In genomic region chr8:3221047-3221959, GRCm38 (mm10) we compare ENCODE assay signal across 8 mouse cellular contexts. TPM values are rescaled to one million over a fixed set of nuclear protein-coding genes. Genes with fewer than 3 reads are reported as not detected.
DNase-seq lines count a peak whose midpoint lies in the region; ATAC-seq lines count a peak whose summit lies in the region.

No protein-coding gene starts in this region.

- peak; percentile 91 for DNase-seq in WW6 (ENCODE audit: low read depth, low spot score)
- DNase-seq in cerebellum, postnatal 36 days: peak; percentile 77 to 84
- peak; percentile 84 to 87 for DNase-seq in frontal cortex, postnatal 36 days (ENCODE audit: low spot score in 2 of 2)
- DNase-seq in layer of hippocampus, postnatal 36 days: peak; percentile 78 to 88
- DNase-seq in lung, postnatal 25 days (ENCODE audit: low spot score): peak; percentile 95
- DNase-seq in retina, adult 2 months (ENCODE audit: low read depth, low spot score): peak; percentile 50
- DNase-seq in thymus, postnatal 25 days: peak; percentile 93

- peak; percentile 99 for ATAC-seq in hindbrain, embryonic 15.5 days (ENCODE audit: low FRiP score, low read depth)

- peaks cover 36% of the 10 kb centered on the region for H3K4me1 ChIP-seq in hindbrain, embryonic 15.5 days (replicated peaks)

- peak overlapping the region; percentile 50 for H3K9ac ChIP-seq in hindbrain, embryonic 15.5 days

- peak overlapping the region; percentile 59 for H3K4me3 ChIP-seq in hindbrain, embryonic 15.5 days

- no peaks in the 10 kb centered on the region for H3K27me3 ChIP-seq in hindbrain, embryonic 15.5 days

- H3K9me3 ChIP-seq in hindbrain, embryonic 15.5 days: no peaks in the 10 kb centered on the region

- whole genome bisulfite sequencing in hindbrain, embryonic 15.5 days: 1% methylated on average over 43 of the region's 43 CpGs

- peak overlapping the region; percentile 90 for H3K27ac ChIP-seq in hindbrain, embryonic 15.5 days (replicated peaks)

- peak overlapping the region; percentile 54 for H3K4me2 ChIP-seq in hindbrain, embryonic 15.5 days

- H3K36me3 ChIP-seq in hindbrain, embryonic 15.5 days: no peaks in the 10 kb centered on the region

RNA-seq across cellular contexts. Expression of gene Insr, which starts 58.1 kb away (rescaled TPM):
- polyA plus RNA-seq in hindbrain, embryonic 15.5 days (2015; fragmentation: Nextera tagmentation; extraction: Ambion mirVana): 52.5 and 55.9 TPM in 2 replicates
- total RNA-seq in layer of hippocampus, postnatal 36 days (2021): 10 to 100 TPM; 46.9 to 50.3 TPM

Comparison
In these comparisons a context has a peak if more than half of its experiments do, and no peak if none do; other contexts are left out.
1. Peak in every context shown above with its lines: DNase-seq, ATAC-seq, H3K4me3 ChIP-seq and H3K27ac ChIP-seq.